In genomic region chr5:101208150-101208549, GRCm38 (mm10) we compare ENCODE assay signal across 14 mouse cellular contexts.
"Had no signal": no experiment of that assay in that cellular context is flagged by ENCODE, and none has a peak within 500 bp of the region (broad histone marks: within the 10 kb centered on the region; RNA-seq: fewer than 3 reads in every experiment).

No protein-coding gene starts in this region.

- H3K9me3 ChIP-seq: limb, embryonic 12.5 days; midbrain, embryonic 13.5 days; neural tube, embryonic 12.5 days had no signal

- H3K4me1 ChIP-seq: limb, embryonic 12.5 days; liver, embryonic 13.5 days; midbrain, embryonic 13.5 days; neural tube, embryonic 12.5 days had no signal

- H3K9ac ChIP-seq: limb, embryonic 12.5 days; liver, embryonic 13.5 days; liver, postnatal 0 days; midbrain, embryonic 13.5 days; neural tube, embryonic 12.5 days had no signal

- H3K36me3 ChIP-seq: limb, embryonic 12.5 days; liver, embryonic 13.5 days; midbrain, embryonic 13.5 days; neural tube, embryonic 12.5 days had no signal

- H3K4me3 ChIP-seq: limb, embryonic 12.5 days; liver, embryonic 13.5 days; midbrain, embryonic 13.5 days; neural tube, embryonic 12.5 days had no signal

- H3K27me3 ChIP-seq: limb, embryonic 12.5 days; liver, embryonic 13.5 days; midbrain, embryonic 13.5 days; neural tube, embryonic 12.5 days had no signal

- ATAC-seq: liver, postnatal 0 days; midbrain, embryonic 13.5 days had no signal

- H3K4me2 ChIP-seq: limb, embryonic 12.5 days; liver, embryonic 13.5 days; midbrain, embryonic 13.5 days; neural tube, embryonic 12.5 days had no signal

- DNase-seq: kidney, adult 11 months; kidney, postnatal 36 days; layer of hippocampus, adult 9-11 months; layer of hippocampus, postnatal 36 days; liver; liver, embryonic 13.5 days; liver, postnatal 0 days; right cerebral cortex, postnatal 14 days; thymus, postnatal 4 days had no signal

- H3K27ac ChIP-seq: kidney, postnatal 0 days; limb, embryonic 12.5 days; liver, embryonic 13.5 days; macrophage; midbrain, embryonic 13.5 days; neural tube, embryonic 12.5 days had no signal
